Mouse (Mus musculus) intestine, embryonic 16.5 days (tissue): ENCODE data around the gene Cfap54. TPM values are rescaled to one million over a fixed set of nuclear protein-coding genes. Genes with fewer than 3 reads are reported as not detected.

Experiments
- polyA plus RNA-seq: library from polyadenylated mRNA; unstranded; fragments of >200 nt; fragmentation: Nextera tagmentation; extraction: Ambion mirVana; gene quantifications from 2 replicates; pipeline ENCODE4 v1.2.1, GENCODE M21; 2015

The Cfap54 gene
- polyA plus RNA-seq, 1 experiment from 2014 or later, result 0.09 TPM

Other genes starting within 250 kb of the Cfap54 start
- 8.3 and 8.9 TPM in 2 replicates for gene Cdk17, start 79.3 kb upstream of the Cfap54 start, polyA plus RNA-seq
- 14.6 and 18.0 TPM in 2 replicates for gene Elk3, start 229.5 kb upstream of the Cfap54 start, polyA plus RNA-seq